Mouse (Mus musculus) neutrophil, adult 83 days (primary cell): ENCODE results near the gene Rasal1. TPM values are rescaled to one million over a fixed set of nuclear protein-coding genes. Genes with fewer than 3 reads are reported as not detected.

Experiments used
- total RNA-seq, 2 experiments: library from RNA; stranded (reverse); gene quantifications; one replicate each; pipeline ENCODE4 v1.2.4; 2023

Rasal1 gene
- total RNA-seq, result under 1 TPM; 0.11 to 0.53 TPM

DNA sequence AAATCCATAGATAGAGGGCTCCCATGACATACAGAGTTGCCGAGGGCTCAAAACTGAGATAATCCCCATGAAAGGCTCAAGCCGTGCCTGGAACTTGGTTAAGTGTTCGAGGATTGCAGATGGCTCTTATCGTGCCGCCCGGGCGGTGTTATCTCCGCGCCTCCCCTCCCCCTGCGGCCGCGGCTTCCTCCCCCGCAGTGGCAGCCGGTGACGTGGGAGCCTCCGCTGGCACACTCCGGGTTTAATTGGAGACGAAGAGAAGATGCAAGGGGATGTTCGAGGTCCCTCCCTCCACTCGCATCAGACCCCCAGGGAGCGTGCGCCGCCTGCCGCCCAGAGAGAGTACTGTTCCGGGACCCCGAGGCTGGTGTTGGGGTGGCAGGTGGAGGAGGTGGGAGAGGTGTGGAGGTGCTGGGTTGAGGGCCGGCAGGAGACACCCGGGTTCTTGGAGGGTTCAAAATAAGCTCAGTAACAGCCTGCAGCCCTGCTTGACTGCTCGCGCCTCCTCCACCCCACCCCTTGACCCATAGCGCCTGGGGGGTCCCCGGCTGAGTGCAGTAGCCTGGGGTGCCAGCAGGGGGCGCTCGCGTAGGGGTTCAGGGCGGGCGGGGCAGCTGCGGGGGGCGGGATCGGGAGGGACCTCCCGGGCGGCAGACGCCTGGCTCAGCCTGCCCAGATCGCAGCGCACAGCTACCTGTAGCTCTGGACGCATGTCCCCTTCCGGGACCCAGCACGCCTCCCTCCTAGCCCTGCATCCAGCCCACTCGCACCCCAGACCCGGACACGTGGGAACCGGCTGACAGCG, at the start of gene Rasal1:
Gene Rasal1 (plus strand): TSS at position 244 of the 805 bp plus-strand sequence.

DNA sequence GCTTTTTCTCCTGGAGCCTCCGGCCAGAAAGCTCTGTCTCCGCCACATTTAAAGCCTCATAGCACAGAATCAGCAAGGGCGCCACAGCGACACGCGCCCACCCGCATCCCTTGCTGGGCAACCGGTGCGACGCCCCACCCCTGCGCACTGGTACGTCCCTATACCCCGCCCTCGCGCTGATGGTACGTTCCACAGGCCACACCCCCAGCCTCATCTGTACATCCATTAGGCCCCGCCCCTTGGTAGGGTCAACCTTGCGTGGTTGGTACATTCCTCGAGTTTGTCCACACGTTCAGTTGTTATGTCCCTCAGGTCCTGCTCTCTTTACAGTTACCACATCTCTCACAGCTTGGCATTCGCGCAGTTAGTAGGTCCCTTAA, 36.2 kb upstream of the Rasal1 start, which contains the start of the genes Rita1 and Ddx54:
Gene Rita1 (minus strand): TSS at position 148 of the 380 bp plus-strand sequence.
Gene Ddx54 (plus strand): TSS at position 298 of the 380 bp plus-strand sequence.

DNA sequence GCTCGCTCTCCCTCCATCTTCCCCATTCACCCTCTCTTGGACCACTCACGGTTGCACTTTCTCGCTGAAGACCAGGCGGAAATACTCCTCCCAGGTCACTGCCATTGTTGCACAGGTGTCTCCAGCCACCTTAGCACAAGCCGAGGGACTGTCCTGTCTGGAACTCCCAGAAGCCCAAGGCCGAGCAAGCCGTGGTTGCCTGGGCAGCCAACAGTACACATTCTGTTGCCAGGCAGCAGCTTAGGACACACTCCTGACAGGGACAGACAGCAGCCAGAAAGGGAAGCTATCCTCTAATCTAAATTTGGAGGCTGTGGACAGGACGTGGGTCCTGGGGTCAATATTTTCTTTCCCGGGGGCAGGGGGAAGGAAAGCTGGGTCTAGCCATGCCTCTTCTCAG, 14.5 kb upstream of the Rasal1 start, which contains the start of gene Cfap73:
Gene Cfap73 (minus strand): TSS at position 105 of the 400 bp plus-strand sequence.

DNA sequence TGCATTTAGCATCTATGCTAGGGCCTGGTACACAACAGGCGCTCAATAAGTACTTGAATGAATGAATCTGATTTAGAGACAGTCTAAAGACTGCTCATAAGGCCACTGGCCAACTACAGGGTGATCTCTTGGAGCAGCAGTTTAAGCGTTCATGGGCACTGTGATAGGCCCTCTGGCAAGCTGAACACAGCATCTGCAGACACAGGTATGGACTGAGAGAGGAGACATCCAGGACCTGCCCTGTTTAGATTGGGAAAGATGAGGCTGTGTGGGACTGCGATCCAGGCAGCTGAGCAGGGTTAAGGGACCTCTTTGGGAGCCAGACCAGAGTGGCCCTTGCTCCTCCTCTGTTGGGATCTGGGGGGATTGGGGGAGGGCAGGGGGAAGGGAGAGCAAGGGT, 63.2 kb downstream of the Rasal1 start, which contains the start of gene Dtx1:
Gene Dtx1 (minus strand): TSS at position 101 of the 400 bp plus-strand sequence.

Other genes starting within 250 kb of the Rasal1 start
- gene Lhx5, start 217.1 kb upstream of the Rasal1 start, total RNA-seq, result not detected
- gene Sdsl, start 176.0 kb upstream of the Rasal1 start, total RNA-seq, result 1 to 10 TPM; 2.4 to 3.9 TPM
- not detected for gene Sds, start 172.3 kb upstream of the Rasal1 start, total RNA-seq
- 10 to 100 TPM; 15.5 to 16.6 TPM for gene Plbd2, start 145.2 kb upstream of the Rasal1 start, total RNA-seq
- 100 to 1,000 TPM; 100 to 120 TPM for gene Slc8b1, start 137.6 kb upstream of the Rasal1 start, total RNA-seq
- gene Tpcn1, start 60.1 kb upstream of the Rasal1 start, total RNA-seq, result 10 to 100 TPM; 43.0 to 49.6 TPM
- 1 to 10 TPM in 1 of 2 experiments, under 1 TPM in 1; 0.77 to 1.8 TPM for gene Iqcd, start 59.8 kb upstream of the Rasal1 start, total RNA-seq
- gene Rita1, start 36.2 kb upstream of the Rasal1 start, total RNA-seq, result 1 to 10 TPM; 1.6 to 1.7 TPM
- gene Ddx54, start 36.1 kb upstream of the Rasal1 start, total RNA-seq, result 10 to 100 TPM; 33.9 to 34.4 TPM
- gene Cfap73, start 14.6 kb upstream of the Rasal1 start, total RNA-seq, result not detected
- gene Dtx1, start 63.1 kb downstream of the Rasal1 start, total RNA-seq, result under 1 TPM; 0.37 to 0.55 TPM
- 10 to 100 TPM in 1 of 2 experiments, 1 to 10 TPM in 1; 3.7 to 10.6 TPM for gene Oas2, start 101.0 kb downstream of the Rasal1 start, total RNA-seq
- gene Oas3, start 128.8 kb downstream of the Rasal1 start, total RNA-seq, result 10 to 100 TPM; 13.7 to 22.8 TPM
- not detected for gene Oas1e, start 146.7 kb downstream of the Rasal1 start, total RNA-seq
- gene Oas1c, start 163.7 kb downstream of the Rasal1 start, total RNA-seq, result 1 to 10 TPM; 2.7 to 3.3 TPM
- gene Oas1f, start 198.6 kb downstream of the Rasal1 start, total RNA-seq, result under 1 TPM in 1 of 2 experiments, not detected in 1; 0.26 TPM
- gene Oas1h, start 212.6 kb downstream of the Rasal1 start, total RNA-seq, result not detected
- gene Oas1g, start 238.8 kb downstream of the Rasal1 start, total RNA-seq, result 1 to 10 TPM; 1.1 to 2.6 TPM